Mouse (Mus musculus) intestine, embryonic 16.5 days (tissue): ENCODE results near the gene Osm. TPM values are rescaled to one million over a fixed set of nuclear protein-coding genes. Genes with fewer than 3 reads are reported as not detected.

Source experiments
- ATAC-seq: fragments of 200-750 bp; cut with Nextera tagmentation; 2 replicates; pipeline ENCODE4 v1.8.0; 2017; ENCODE audit warnings: moderate TSS enrichment, moderate library complexity
- H3K27ac ChIP-seq: fragments of 300-500 bp; sonication (generic); 2 replicates; pipeline ENCODE4 v1.5.1; 2014; ENCODE audit warnings: mild to moderate bottlenecking, low read length
- H3K27me3 ChIP-seq: fragments of 300-500 bp; sonication (generic); replicated peaks from 2 replicates; pipeline ENCODE4 v1.6.1; 2014; ENCODE audit warnings: low read length, control low read depth, mixed read lengths; ENCODE audit not compliant: control insufficient read depth, insufficient read depth
- H3K36me3 ChIP-seq: fragments of 300-500 bp; sonication (generic); 2 replicates; pipeline ENCODE4 v1.6.1; 2014; ENCODE audit warnings: low read length, control low read depth; ENCODE audit not compliant: control insufficient read depth, insufficient read depth
- H3K4me1 ChIP-seq: fragments of 300-500 bp; sonication (generic); 2 replicates; pipeline ENCODE4 v1.6.1; 2014; ENCODE audit warnings: low read length, control low read depth, mixed read lengths; ENCODE audit not compliant: control insufficient read depth, insufficient read depth
- H3K4me2 ChIP-seq: fragments of 300-500 bp; sonication (generic); 2 replicates; pipeline ENCODE4 v1.6.1; 2014; ENCODE audit warnings: low read depth, low read length, control low read depth
- H3K4me3 ChIP-seq: fragments of 300-500 bp; sonication (generic); 2 replicates; pipeline ENCODE4 v1.5.1; 2014; ENCODE audit warnings: mild to moderate bottlenecking, low read length
- H3K9ac ChIP-seq: fragments of 300-500 bp; sonication (generic); 2 replicates; pipeline ENCODE4 v1.6.1; 2014; ENCODE audit warnings: low read depth, low read length
- H3K9me3 ChIP-seq: fragments of 300-500 bp; sonication (generic); 2 replicates; pipeline ENCODE4 v1.6.1; 2016; ENCODE audit warnings: low read length, control low read depth; ENCODE audit not compliant: control insufficient read depth
- WGBS: fragments of 180-500 bp; shearing (Covaris S2); extraction: QIAGEN DNeasy Blood & Tissue Kit; methylation state at CpG from one replicate; pipeline ENCODE4 v1.1.7; 2014; 5-methylcytosine and 5-hydroxymethylcytosine counted together
- polyA plus RNA-seq: library from polyadenylated mRNA; unstranded; fragments of >200 nt; fragmentation: Nextera tagmentation; extraction: Ambion mirVana; gene quantifications from 2 replicates; pipeline ENCODE4 v1.2.1, GENCODE M21; 2015

The Osm gene
- polyA plus RNA-seq, 1 experiment from 2014 or later: 0.12 TPM

GRCm38 (mm10) chr11:4197691-4198090, 38.5 kb upstream of the Osm start:
- 0 out of 2 replicates have a peak overlapping the region, but pooled peaks have one; percentile 5 for H3K9ac ChIP-seq
- peaks cover 22% of the 10 kb centered on the region for H3K4me1 ChIP-seq
- WGBS: 82% methylated on average over 1 of the region's 1 CpGs
- no peaks in the 10 kb centered on the region for H3K36me3 ChIP-seq
- no peak overlapping the region for H3K4me2 ChIP-seq
- no peak for ATAC-seq
- no peak overlapping the region for H3K4me3 ChIP-seq
- H3K9me3 ChIP-seq: no peaks in the 10 kb centered on the region
- H3K27me3 ChIP-seq: no peaks in the 10 kb centered on the region
- peak overlapping the region; percentile 71; the same call in 1 of the 2 replicates for H3K27ac ChIP-seq

GRCm38 (mm10) chr11:4201981-4202700, 34.1 kb upstream of the Osm start:
- Histone ChIP-seq H3K4me3 (no peak overlapping the region), H3K27ac (0 out of 2 replicates have a peak overlapping the region, but pooled peaks have one; percentile 4), H3K27me3 (no peaks in the 10 kb centered on the region), H3K9ac (no peak overlapping the region), H3K36me3 (0 out of 2 replicates have a peak, but pooled peaks cover 5% of the 10 kb centered on the region), H3K4me2 (no peak overlapping the region), H3K9me3 (no peaks in the 10 kb centered on the region), H3K4me1 (peaks cover 10% of the 10 kb centered on the region; the same call in 1 of the 2 replicates)
- 64% methylated on average over 11 of the region's 11 CpGs for WGBS
- ATAC-seq: no peak

- Histone ChIP-seq H3K27ac (peak overlapping the region; percentile 84), H3K4me2 (0 out of 2 replicates have a peak overlapping the region, but pooled peaks have one; percentile 5), H3K27me3 (no peaks in the 10 kb centered on the region), H3K9ac (no peak overlapping the region), H3K4me1 (0 out of 2 replicates have a peak, but pooled peaks cover 5% of the 10 kb centered on the region), H3K36me3 (0 out of 2 replicates have a peak, but pooled peaks cover 5% of the 10 kb centered on the region), H3K4me3 (no peak overlapping the region), H3K9me3 (no peaks in the 10 kb centered on the region)
- ATAC-seq: peak; percentile 22
- 65% methylated on average over 12 of the region's 12 CpGs for WGBS
Observed at GRCm38 (mm10) chr11:4202995-4203704, 33.1 kb upstream of the Osm start.

GRCm38 (mm10) chr11:4203705-4204074, 32.5 kb upstream of the Osm start:
- H3K9ac ChIP-seq: peak overlapping the region; percentile 50; the same call in 1 of the 2 replicates
- H3K27ac ChIP-seq: peak overlapping the region; percentile 84
- H3K27me3 ChIP-seq: no peaks in the 10 kb centered on the region
- 0 out of 2 replicates have a peak overlapping the region, but pooled peaks have one; percentile 23 for H3K4me2 ChIP-seq
- H3K9me3 ChIP-seq: no peaks in the 10 kb centered on the region
- H3K4me1 ChIP-seq: 0 out of 2 replicates have a peak, but pooled peaks cover 5% of the 10 kb centered on the region
- ATAC-seq: peak; percentile 93
- WGBS: 32% methylated on average over 2 of the region's 2 CpGs
- H3K36me3 ChIP-seq: 0 out of 2 replicates have a peak, but pooled peaks cover 5% of the 10 kb centered on the region
- no peak overlapping the region for H3K4me3 ChIP-seq

- H3K9me3 ChIP-seq: no peaks in the 10 kb centered on the region
Observed at GRCm38 (mm10) chr11:4205097-4205655, 31.0 kb upstream of the Osm start.

GRCm38 (mm10) chr11:4205951-4206350, 30.3 kb upstream of the Osm start:
- no peaks in the 10 kb centered on the region for H3K9me3 ChIP-seq
- no peaks in the 10 kb centered on the region for H3K27me3 ChIP-seq
- H3K4me2 ChIP-seq: no peak overlapping the region
- peaks cover 5% of the 10 kb centered on the region; the same call in 1 of the 2 replicates for H3K36me3 ChIP-seq
- H3K9ac ChIP-seq: no peak overlapping the region
- H3K4me1 ChIP-seq: 0 out of 2 replicates have a peak, but pooled peaks cover 5% of the 10 kb centered on the region
- H3K4me3 ChIP-seq: no peak overlapping the region
- WGBS: 86% methylated on average over 7 of the region's 7 CpGs
- no peak for ATAC-seq
- H3K27ac ChIP-seq: no peak overlapping the region

More at GRCm38 (mm10) chr11:4205097-4205655, 31.0 kb upstream of the Osm start:
- Histone ChIP-seq H3K27me3 (no peaks in the 10 kb centered on the region), H3K9ac (no peak overlapping the region), H3K4me2 (no peak overlapping the region), H3K36me3 (0 out of 2 replicates have a peak, but pooled peaks cover 5% of the 10 kb centered on the region), H3K4me3 (no peak overlapping the region), H3K4me1 (0 out of 2 replicates have a peak, but pooled peaks cover 5% of the 10 kb centered on the region), H3K27ac (no peak overlapping the region)
- 84% methylated on average over 5 of the region's 5 CpGs for WGBS
- no peak for ATAC-seq

- H3K36me3 ChIP-seq: peaks cover 5% of the 10 kb centered on the region; the same call in 1 of the 2 replicates
- no peak overlapping the region for H3K4me3 ChIP-seq
- no peak overlapping the region for H3K9ac ChIP-seq
- no peak overlapping the region for H3K4me2 ChIP-seq
- H3K27ac ChIP-seq: no peak overlapping the region
- WGBS: 61% methylated on average over 6 of the region's 6 CpGs
- no peaks in the 10 kb centered on the region for H3K9me3 ChIP-seq
- no peak for ATAC-seq
- H3K27me3 ChIP-seq: no peaks in the 10 kb centered on the region
- 0 out of 2 replicates have a peak, but pooled peaks cover 5% of the 10 kb centered on the region for H3K4me1 ChIP-seq
Observed at GRCm38 (mm10) chr11:4206563-4206962, 29.7 kb upstream of the Osm start.

- ATAC-seq: no peak
- Histone ChIP-seq H3K4me2 (no peak overlapping the region), H3K27me3 (no peaks in the 10 kb centered on the region), H3K36me3 (peaks cover 5% of the 10 kb centered on the region; the same call in 1 of the 2 replicates), H3K9me3 (no peaks in the 10 kb centered on the region), H3K9ac (no peak overlapping the region), H3K27ac (no peak overlapping the region), H3K4me1 (0 out of 2 replicates have a peak, but pooled peaks cover 5% of the 10 kb centered on the region), H3K4me3 (no peak overlapping the region)
- 91% methylated on average over 9 of the region's 9 CpGs for WGBS
Observed at GRCm38 (mm10) chr11:4207655-4208054, 28.6 kb upstream of the Osm start.

GRCm38 (mm10) chr11:4209556-4209955, 26.7 kb upstream of the Osm start:
- H3K27ac ChIP-seq: no peak overlapping the region
- no peak for ATAC-seq
- no peaks in the 10 kb centered on the region for H3K9me3 ChIP-seq
- no peaks in the 10 kb centered on the region for H3K4me1 ChIP-seq
- 80% methylated on average over 5 of the region's 5 CpGs for WGBS
- no peak overlapping the region for H3K4me3 ChIP-seq
- peaks cover 8% of the 10 kb centered on the region; the same call in 1 of the 2 replicates for H3K36me3 ChIP-seq
- H3K9ac ChIP-seq: no peak overlapping the region
- H3K27me3 ChIP-seq: no peaks in the 10 kb centered on the region
- no peak overlapping the region for H3K4me2 ChIP-seq
